Mouse (Mus musculus): Measurements from ENCODE around the gene Farp2.
"Not testable (repeated sequence)": the region's sequence is repeated elsewhere in the genome, so short reads cannot be mapped to it uniquely, and the experiment has no call there.

DNA sequence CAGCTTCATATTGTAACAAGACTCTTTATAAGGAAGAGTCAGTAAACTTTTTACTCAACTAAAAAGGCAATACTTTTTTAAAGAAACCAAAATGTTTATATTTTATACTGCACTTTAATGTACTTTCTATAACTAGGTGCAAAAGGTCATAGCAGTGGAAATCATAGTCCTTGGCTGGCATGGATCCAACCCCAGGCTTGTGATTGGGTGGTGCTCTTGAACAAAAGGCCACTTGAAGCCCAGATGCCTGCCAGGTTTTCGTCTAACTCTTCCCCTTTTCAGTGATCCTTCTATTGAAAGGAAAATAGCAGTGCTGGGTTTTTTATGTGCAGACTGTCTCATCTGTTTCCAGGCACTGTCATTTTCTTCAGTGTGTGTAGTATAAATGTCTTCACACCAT lies 3.3 kb upstream of the Farp2 start:
- not testable (repeated sequence) for TF ChIP-seq CTCF, EP300 (IDR thresholded peaks at IDR 0.05; ENCODE audit: low read depth)

All from heart, postnatal 0 days (tissue).